Mouse (Mus musculus): ENCODE measurements around the gene Errfi1.

Gene Errfi1

GRCm38 (mm10) chr4:150843181-150843580 is 10.5 kb upstream of the Errfi1 start:
- in situ Hi-C loops (cut with MboI; ENCODE audit: low sequenced_read_pairs): no loop called here

GRCm38 (mm10) chr4:150846316-150846715 is 7.4 kb upstream of the Errfi1 start:
- in situ Hi-C loops (cut with MboI; ENCODE audit: low sequenced_read_pairs): no loop called here

- in situ Hi-C loops (cut with MboI; ENCODE audit: low sequenced_read_pairs): no loop called here
Observed at GRCm38 (mm10) chr4:150849964-150850363, 3.8 kb upstream of the Errfi1 start.

- in situ Hi-C loops (cut with MboI; ENCODE audit: low sequenced_read_pairs): no loop called here
Observed at GRCm38 (mm10) chr4:150850893-150851292, 2.8 kb upstream of the Errfi1 start.

GRCm38 (mm10) chr4:150852045-150852444 is 1.7 kb upstream of the Errfi1 start:
- in situ Hi-C loops (cut with MboI; ENCODE audit: low sequenced_read_pairs): no loop called here

GRCm38 (mm10) chr4:150852479-150852878 is 1.2 kb upstream of the Errfi1 start:
- in situ Hi-C loops (cut with MboI; ENCODE audit: low sequenced_read_pairs): no loop called here

GRCm38 (mm10) chr4:150854839-150855246 is 1.1 kb downstream of the Errfi1 start:
- in situ Hi-C loops (cut with MboI; ENCODE audit: low sequenced_read_pairs): no loop called here

- in situ Hi-C loops (cut with MboI; ENCODE audit: low sequenced_read_pairs): no loop called here
Observed at GRCm38 (mm10) chr4:150855346-150855745, 1.6 kb downstream of the Errfi1 start.

GRCm38 (mm10) chr4:150860526-150860925 is 6.8 kb downstream of the Errfi1 start:
- in situ Hi-C loops (cut with MboI; ENCODE audit: low sequenced_read_pairs): no loop called here

GRCm38 (mm10) chr4:150861161-150861560 is 7.4 kb downstream of the Errfi1 start:
- in situ Hi-C loops (cut with MboI; ENCODE audit: low sequenced_read_pairs): no loop called here

GRCm38 (mm10) chr4:150862626-150863375 is 9.1 kb downstream of the Errfi1 start:
- in situ Hi-C loops (cut with MboI; ENCODE audit: low sequenced_read_pairs): no loop called here

- in situ Hi-C loops (cut with MboI; ENCODE audit: low sequenced_read_pairs): no loop called here
Observed at GRCm38 (mm10) chr4:150865371-150865770, 11.7 kb downstream of the Errfi1 start.

GRCm38 (mm10) chr4:150866069-150866468 is 12.3 kb downstream of the Errfi1 start:
- in situ Hi-C loops (cut with MboI; ENCODE audit: low sequenced_read_pairs): no loop called here

- in situ Hi-C loops (cut with MboI; ENCODE audit: low sequenced_read_pairs): no loop called here
Observed at GRCm38 (mm10) chr4:150866494-150866893, 12.8 kb downstream of the Errfi1 start.

GRCm38 (mm10) chr4:150868161-150868560 is 14.4 kb downstream of the Errfi1 start:
- in situ Hi-C loops (cut with MboI; ENCODE audit: low sequenced_read_pairs): no loop called here

GRCm38 (mm10) chr4:150868859-150869258 is 15.1 kb downstream of the Errfi1 start:
- in situ Hi-C loops (cut with MboI; ENCODE audit: low sequenced_read_pairs): no loop called here

GRCm38 (mm10) chr4:150869276-150870197 is 15.8 kb downstream of the Errfi1 start:
- in situ Hi-C loops (cut with MboI; ENCODE audit: low sequenced_read_pairs): loop anchor here (10.0 kb wide), 1 partner anchor 215 kb away; the partner anchor contains the start of gene Slc45a1

- in situ Hi-C loops (cut with MboI; ENCODE audit: low sequenced_read_pairs): loop anchor here (10.0 kb wide), 1 partner anchor 216 kb away; the partner anchor contains the start of gene Slc45a1
Observed at GRCm38 (mm10) chr4:150870963-150871391, 17.3 kb downstream of the Errfi1 start.

GRCm38 (mm10) chr4:150871392-150872138 is 17.8 kb downstream of the Errfi1 start:
- in situ Hi-C loops (cut with MboI; ENCODE audit: low sequenced_read_pairs): loop anchor here (10.0 kb wide), 1 partner anchor 217 kb away; the partner anchor contains the start of gene Slc45a1

GRCm38 (mm10) chr4:150872139-150872651 is 18.5 kb downstream of the Errfi1 start:
- in situ Hi-C loops (cut with MboI; ENCODE audit: low sequenced_read_pairs): loop anchor here (10.0 kb wide), 1 partner anchor 217 kb away; the partner anchor contains the start of gene Slc45a1
